Mouse (Mus musculus) forebrain, embryonic 15.5 days (tissue): ENCODE measurements around the gene Cpm. TPM values are rescaled to one million over a fixed set of nuclear protein-coding genes. Genes with fewer than 3 reads are reported as not detected.

Source experiments
- ATAC-seq: fragments of 200-750 bp; cut with Nextera tagmentation; replicated peaks from 2 replicates; pipeline ENCODE4 v1.8.0; 2017; ENCODE audit warnings: mild to moderate bottlenecking, moderate TSS enrichment, moderate library complexity
- H3K27ac ChIP-seq: fragments of 300-500 bp; sonication (generic); replicated peaks from 2 replicates; pipeline ENCODE4 v1.5.1; 2015; ENCODE audit warnings: mild to moderate bottlenecking, inconsistent platforms
- H3K27me3 ChIP-seq: fragments of 300-500 bp; sonication (generic); 2 replicates; pipeline ENCODE4 v1.6.1; 2015; ENCODE audit warnings: inconsistent platforms
- H3K36me3 ChIP-seq: fragments of 300-500 bp; sonication (generic); 2 replicates; pipeline ENCODE4 v1.6.1; 2015; ENCODE audit warnings: mild to moderate bottlenecking, inconsistent platforms
- H3K4me1 ChIP-seq: fragments of 300-500 bp; sonication (generic); 2 replicates; pipeline ENCODE4 v1.6.1; 2015; ENCODE audit warnings: inconsistent platforms
- H3K4me2 ChIP-seq: fragments of 300-500 bp; sonication (generic); replicated peaks from 2 replicates; pipeline ENCODE4 v1.6.1; 2015; ENCODE audit warnings: mild to moderate bottlenecking, inconsistent platforms
- H3K4me3 ChIP-seq: fragments of 300-500 bp; sonication (generic); 2 replicates; pipeline ENCODE4 v1.5.1; 2015; ENCODE audit warnings: mild to moderate bottlenecking, inconsistent platforms
- H3K9ac ChIP-seq: fragments of 300-500 bp; sonication (generic); replicated peaks from 2 replicates; pipeline ENCODE4 v1.6.1; 2015; ENCODE audit warnings: mild to moderate bottlenecking, inconsistent platforms
- H3K9me3 ChIP-seq: fragments of 300-500 bp; sonication (generic); 2 replicates; pipeline ENCODE4 v1.6.1; 2016; ENCODE audit warnings: inconsistent platforms
- WGBS: fragments of 180-500 bp; shearing (Covaris S2); methylation state at CpG from one replicate; pipeline ENCODE4 v1.1.7; 2015; ENCODE audit warnings: mixed read lengths; 5-methylcytosine and 5-hydroxymethylcytosine counted together
- polyA plus RNA-seq: library from polyadenylated mRNA; unstranded; fragments of >200 nt; fragmentation: Nextera tagmentation; extraction: Ambion mirVana; gene quantifications from 2 replicates; pipeline ENCODE4 v1.2.1, GENCODE M21; 2015

The Cpm gene
- polyA plus RNA-seq, 1 experiment from 2014 or later = 4.0 TPM

DNA sequence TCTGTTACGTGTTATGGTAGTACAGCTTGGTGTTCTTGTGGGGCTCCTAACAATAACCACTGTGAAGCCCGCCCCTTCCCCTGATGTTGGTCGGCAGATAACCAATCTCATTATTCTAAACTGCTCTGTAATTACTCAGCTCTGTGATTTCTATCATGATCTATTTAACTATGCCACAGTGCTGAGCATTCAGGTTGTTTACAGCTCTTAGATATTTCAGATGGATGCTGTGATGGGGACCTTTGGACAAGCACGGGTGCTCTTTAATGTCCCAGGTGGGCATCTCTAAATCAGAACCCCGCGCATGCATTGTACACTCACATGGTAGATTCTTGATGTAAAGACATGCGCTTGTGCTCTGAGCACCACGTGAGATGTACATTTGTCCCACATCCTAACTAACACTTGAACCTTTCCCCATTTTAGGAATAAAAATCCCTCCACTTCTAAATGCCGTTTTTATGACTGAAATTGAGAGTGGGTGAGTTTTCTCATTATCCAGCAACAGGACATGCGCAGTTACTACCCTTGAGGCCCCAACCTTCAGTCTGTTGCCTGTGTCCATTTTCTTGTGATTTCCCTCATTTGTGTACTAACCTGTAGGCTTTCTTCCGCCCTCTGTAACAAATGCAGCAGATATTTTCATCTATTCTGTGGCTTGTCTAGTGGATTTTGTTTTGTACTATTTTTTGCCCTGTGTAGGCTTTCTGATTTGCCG is 14.6 kb downstream of the Cpm start:
- H3K4me3 ChIP-seq = no peak overlapping the region
- no peak overlapping the region for H3K9ac ChIP-seq
- 90% methylated on average over 12 of the region's 12 CpGs for WGBS
- H3K4me1 ChIP-seq = peaks cover 14% of the 10 kb centered on the region
- H3K27me3 ChIP-seq = no peaks in the 10 kb centered on the region
- no peak overlapping the region for H3K27ac ChIP-seq
- H3K9me3 ChIP-seq = no peaks in the 10 kb centered on the region
- no peak overlapping the region for H3K4me2 ChIP-seq
- no peak for ATAC-seq
- no peaks in the 10 kb centered on the region for H3K36me3 ChIP-seq

- no peak for ATAC-seq
- Histone ChIP-seq H3K4me3 (no peak overlapping the region), H3K9ac (no peak overlapping the region), H3K36me3 (no peaks in the 10 kb centered on the region), H3K27me3 (no peaks in the 10 kb centered on the region), H3K4me1 (peaks cover 14% of the 10 kb centered on the region), H3K27ac (no peak overlapping the region), H3K9me3 (no peaks in the 10 kb centered on the region), H3K4me2 (no peak overlapping the region)
- 92% methylated on average over 8 of the region's 8 CpGs for WGBS
These were observed 15.1 kb downstream of the Cpm start for GRCm38 (mm10) chr10:117644429-117644748.

DNA sequence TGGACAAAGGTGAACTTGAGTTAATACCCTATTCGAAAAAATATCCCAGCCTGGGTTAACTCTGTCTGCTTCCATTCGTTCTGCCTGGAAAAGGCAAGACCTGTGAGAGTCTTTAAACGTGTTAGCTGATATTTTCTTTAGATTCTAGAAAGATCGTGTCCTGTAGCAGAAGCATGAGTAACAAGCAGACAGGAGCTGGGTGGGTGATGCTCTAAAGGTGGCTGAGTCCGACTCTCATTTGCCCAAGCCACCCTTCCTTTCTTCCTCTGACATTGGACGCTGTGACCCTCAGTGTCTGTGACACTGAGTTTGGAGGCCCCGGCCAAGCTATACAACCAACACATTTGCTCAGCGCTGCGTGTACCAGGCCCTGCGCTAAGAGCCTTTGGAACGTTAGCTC is 15.5 kb downstream of the Cpm start:
- H3K4me2 ChIP-seq = no peak overlapping the region
- H3K36me3 ChIP-seq = no peaks in the 10 kb centered on the region
- no peak overlapping the region for H3K4me3 ChIP-seq
- no peaks in the 10 kb centered on the region for H3K27me3 ChIP-seq
- H3K27ac ChIP-seq = no peak overlapping the region
- H3K9ac ChIP-seq = no peak overlapping the region
- H3K9me3 ChIP-seq = no peaks in the 10 kb centered on the region
- ATAC-seq = no peak
- WGBS = 90% methylated on average over 11 of the region's 11 CpGs
- peaks cover 14% of the 10 kb centered on the region for H3K4me1 ChIP-seq

GRCm38 (mm10) chr10:117645487-117645964 is 16.2 kb downstream of the Cpm start:
- H3K4me3 ChIP-seq = no peak overlapping the region
- no peaks in the 10 kb centered on the region for H3K27me3 ChIP-seq
- H3K27ac ChIP-seq = no peak overlapping the region
- no peak overlapping the region for H3K4me2 ChIP-seq
- no peaks in the 10 kb centered on the region for H3K36me3 ChIP-seq
- H3K9ac ChIP-seq = no peak overlapping the region
- ATAC-seq = no peak
- peaks cover 14% of the 10 kb centered on the region for H3K4me1 ChIP-seq
- H3K9me3 ChIP-seq = no peaks in the 10 kb centered on the region
- WGBS = 78% methylated on average over 7 of the region's 7 CpGs

- 86% methylated on average over 5 of the region's 5 CpGs for WGBS
- no peak overlapping the region for H3K4me3 ChIP-seq
- H3K9ac ChIP-seq = no peak overlapping the region
- peaks cover 14% of the 10 kb centered on the region for H3K4me1 ChIP-seq
- H3K36me3 ChIP-seq = no peaks in the 10 kb centered on the region
- no peak overlapping the region for H3K4me2 ChIP-seq
- no peaks in the 10 kb centered on the region for H3K27me3 ChIP-seq
- no peak; the same call in 1 of the 2 replicates for ATAC-seq
- no peaks in the 10 kb centered on the region for H3K9me3 ChIP-seq
- H3K27ac ChIP-seq = no peak overlapping the region; the same call in 1 of the 2 replicates
These were observed 17.3 kb downstream of the Cpm start for GRCm38 (mm10) chr10:117646482-117647157.

- Histone ChIP-seq H3K4me2 (peak overlapping the region; percentile 21; the same call in 1 of the 2 replicates), H3K27me3 (no peaks in the 10 kb centered on the region), H3K27ac (no peak overlapping the region; the same call in none of the 2 replicates), H3K9me3 (no peaks in the 10 kb centered on the region), H3K4me3 (no peak overlapping the region), H3K4me1 (peaks cover 14% of the 10 kb centered on the region), H3K9ac (no peak overlapping the region), H3K36me3 (no peaks in the 10 kb centered on the region)
- WGBS = 18% methylated on average over 13 of the region's 13 CpGs
- ATAC-seq = peak; percentile 91
These were observed 17.8 kb downstream of the Cpm start for GRCm38 (mm10) chr10:117647158-117647505.

DNA sequence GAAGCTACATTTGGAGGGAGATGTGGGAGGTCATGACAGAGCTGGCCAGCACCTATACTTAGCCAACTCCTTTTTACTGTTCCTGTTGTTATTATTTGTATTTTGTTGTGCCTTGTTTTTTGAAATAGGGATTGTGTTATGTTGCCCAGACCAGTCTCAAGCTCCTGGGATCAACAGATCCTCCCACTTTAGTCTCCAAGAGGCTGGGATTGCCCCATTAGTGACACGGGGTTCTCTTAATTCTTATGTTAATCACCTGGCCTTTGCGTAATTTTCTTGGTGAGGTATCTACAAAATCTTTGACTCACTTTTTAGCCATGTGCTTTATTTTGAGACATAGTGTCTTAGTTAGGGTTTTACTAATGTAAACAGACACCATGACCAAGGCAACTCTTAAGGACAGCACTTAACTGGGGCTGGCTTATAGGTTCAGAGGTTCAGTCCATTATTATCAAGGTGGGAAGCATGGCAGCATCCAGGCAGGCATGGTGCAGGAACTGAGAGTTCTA is 18.7 kb downstream of the Cpm start:
- Histone ChIP-seq H3K27ac (no peak overlapping the region), H3K9me3 (no peaks in the 10 kb centered on the region), H3K9ac (no peak overlapping the region), H3K4me2 (no peak overlapping the region), H3K27me3 (no peaks in the 10 kb centered on the region), H3K4me1 (peaks cover 14% of the 10 kb centered on the region), H3K4me3 (no peak overlapping the region), H3K36me3 (no peaks in the 10 kb centered on the region)
- 61% methylated on average over 2 of the region's 2 CpGs for WGBS
- no peak for ATAC-seq

DNA sequence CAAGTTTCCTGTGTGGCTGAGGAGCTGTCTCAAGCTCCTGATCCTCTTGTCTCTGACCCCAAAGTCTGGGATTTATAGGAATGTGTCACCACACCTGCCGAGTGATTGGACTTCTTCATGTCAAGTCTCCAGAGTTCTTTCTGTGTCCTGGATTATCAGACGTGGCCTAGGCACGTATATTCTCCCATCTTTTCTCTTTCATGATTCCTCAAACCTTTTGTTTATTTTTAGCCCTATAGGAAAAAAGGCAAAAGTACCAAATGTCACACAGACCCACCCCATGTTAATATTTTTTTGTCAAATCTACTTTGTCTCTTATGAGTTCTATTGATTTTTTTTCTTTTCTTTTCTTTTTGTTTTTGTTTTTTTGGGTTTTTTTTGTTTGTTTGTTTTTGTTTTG is 19.3 kb downstream of the Cpm start:
- H3K4me3 ChIP-seq = no peak overlapping the region
- no peaks in the 10 kb centered on the region for H3K9me3 ChIP-seq
- ATAC-seq = no peak
- H3K9ac ChIP-seq = no peak overlapping the region
- H3K4me1 ChIP-seq = peaks cover 14% of the 10 kb centered on the region
- no peaks in the 10 kb centered on the region for H3K36me3 ChIP-seq
- H3K4me2 ChIP-seq = no peak overlapping the region
- no peaks in the 10 kb centered on the region for H3K27me3 ChIP-seq
- H3K27ac ChIP-seq = no peak overlapping the region
- WGBS = 89% methylated on average over 3 of the region's 3 CpGs

DNA sequence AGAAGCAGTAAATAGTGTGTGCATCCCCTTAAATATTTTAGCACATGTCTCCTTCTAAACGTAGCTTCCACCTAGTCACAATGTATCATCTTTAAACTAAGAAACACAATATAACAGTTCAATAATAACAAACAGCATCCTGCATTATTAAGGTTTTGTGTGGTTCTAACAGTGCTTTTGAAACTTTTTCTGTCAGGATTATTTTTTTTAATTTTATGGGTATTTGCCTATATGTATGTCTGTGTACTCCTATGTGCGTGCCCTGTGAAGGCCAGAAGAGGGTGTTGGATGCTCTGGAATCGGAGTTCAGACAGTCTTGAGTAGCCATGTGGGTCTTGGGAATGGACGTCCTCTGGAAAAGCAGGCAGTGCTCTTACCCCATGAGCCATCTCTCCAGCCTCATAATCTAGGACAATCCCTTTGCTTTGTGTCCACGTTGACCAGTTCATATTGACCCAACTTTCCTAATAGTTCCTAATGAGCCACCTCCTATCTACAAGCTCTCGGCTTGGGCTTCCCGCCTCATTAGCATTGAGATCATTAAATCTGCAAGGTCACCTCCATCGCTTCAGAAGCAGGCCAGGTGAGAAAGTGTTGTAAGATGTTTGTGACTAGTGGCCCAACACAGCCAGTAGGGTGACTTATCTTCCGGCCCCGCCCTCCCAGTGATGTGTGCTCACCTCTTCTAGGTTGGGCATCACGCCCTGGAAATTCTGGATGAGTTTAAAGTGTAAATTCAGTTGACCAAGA is 20.2 kb downstream of the Cpm start:
- H3K36me3 ChIP-seq = no peaks in the 10 kb centered on the region
- peaks cover 14% of the 10 kb centered on the region for H3K4me1 ChIP-seq
- 93% methylated on average over 11 of the region's 11 CpGs for WGBS
- no peak overlapping the region for H3K4me2 ChIP-seq
- no peak overlapping the region for H3K4me3 ChIP-seq
- H3K9ac ChIP-seq = no peak overlapping the region
- no peak overlapping the region for H3K27ac ChIP-seq
- H3K9me3 ChIP-seq = no peaks in the 10 kb centered on the region
- ATAC-seq = no peak
- no peaks in the 10 kb centered on the region for H3K27me3 ChIP-seq

- no peak for ATAC-seq
- 92% methylated on average over 12 of the region's 12 CpGs for WGBS
- no peak overlapping the region for H3K4me2 ChIP-seq
- H3K36me3 ChIP-seq = no peaks in the 10 kb centered on the region
- H3K27ac ChIP-seq = no peak overlapping the region
- H3K27me3 ChIP-seq = no peaks in the 10 kb centered on the region
- no peak overlapping the region for H3K9ac ChIP-seq
- peaks cover 14% of the 10 kb centered on the region for H3K4me1 ChIP-seq
- H3K4me3 ChIP-seq = no peak overlapping the region
- H3K9me3 ChIP-seq = no peaks in the 10 kb centered on the region
These were observed 20.8 kb downstream of the Cpm start for GRCm38 (mm10) chr10:117650042-117650655.

DNA sequence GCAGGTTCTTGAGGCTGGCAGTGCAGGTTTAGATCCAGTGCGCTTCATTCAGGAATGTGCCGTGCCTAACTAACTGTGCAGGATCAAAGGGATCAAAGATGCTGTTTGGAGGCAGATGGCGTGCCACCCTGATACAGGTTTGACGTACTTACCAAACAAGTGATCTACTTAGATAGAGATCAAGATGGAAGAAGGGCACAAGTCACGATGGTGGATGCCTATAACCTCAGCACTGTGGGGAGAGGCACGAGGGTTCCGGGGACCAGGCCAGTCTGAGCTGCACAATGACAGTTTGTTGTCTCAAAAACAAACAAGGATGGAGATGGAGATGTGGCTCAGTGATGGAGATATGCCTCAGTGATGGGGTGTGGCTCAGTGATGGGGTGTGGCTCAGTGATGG is 21.4 kb downstream of the Cpm start:
- no peaks in the 10 kb centered on the region for H3K36me3 ChIP-seq
- no peaks in the 10 kb centered on the region for H3K27me3 ChIP-seq
- H3K27ac ChIP-seq = no peak overlapping the region
- WGBS = 88% methylated on average over 7 of the region's 7 CpGs
- ATAC-seq = no peak
- no peak overlapping the region for H3K4me2 ChIP-seq
- no peaks in the 10 kb centered on the region for H3K9me3 ChIP-seq
- no peak overlapping the region for H3K9ac ChIP-seq
- peaks cover 14% of the 10 kb centered on the region for H3K4me1 ChIP-seq
- no peak overlapping the region for H3K4me3 ChIP-seq
